21 mouse cellular contexts compared by ENCODE assay signal in genomic region chr7:127802313-127802712, GRCm38 (mm10). TPM values are rescaled to one million over a fixed set of nuclear protein-coding genes. Genes with fewer than 3 reads are reported as not detected.
A peak's percentile ranks its signal among the peaks of the same experiment; 100 is the strongest.
DNase-seq lines count a peak whose midpoint lies in the region; TF ChIP-seq lines count a peak whose summit lies in the region.
"Had no signal": no experiment of that assay in that cellular context is flagged by ENCODE, and none has a peak within 500 bp of the region (broad histone marks: within the 10 kb centered on the region; RNA-seq: fewer than 3 reads in every experiment).

No protein-coding gene starts in this region.

- DNase-seq in left cerebral cortex, adult 2 months (ENCODE audit: extremely low spot score in 1 of 2, low spot score in 2 of 2) = no peak
- DNase-seq in left cerebral cortex, postnatal 14 days (ENCODE audit: low spot score in 2 of 2) = no peak
- peak; percentile 96 for DNase-seq in brain, adult 2 months (ENCODE audit: low read depth, low spot score)
- peak; percentile 79 for DNase-seq in cerebellum, adult 11 months
- peak; percentile 85 to 91 for DNase-seq in cerebellum, postnatal 14 days
- DNase-seq in gastrocnemius, postnatal 25 days = no peak
- DNase-seq in Muller cell, postnatal 12 days (ENCODE audit: inconsistent ontology term) = no peak
- DNase-seq: adrenal gland, postnatal 36 days; heart, adult 11 months; kidney, adult 2 months; kidney, postnatal 14 days; left cerebral cortex, postnatal 4 days; lung, postnatal 14 days; right cerebral cortex, adult 18-20 months; thymus, adult 18-20 months had no signal

- peak overlapping the region; percentile 78 for H3K27ac ChIP-seq in left cerebral cortex, adult 2 months
- H3K27ac ChIP-seq: embryonic facial prominence, embryonic 10.5 days; forebrain, embryonic 13.5 days; heart, embryonic 15.5 days; midbrain, embryonic 10.5 days had no signal

- intact Hi-C loops in left cerebral cortex, adult 2 months (cut with DNase I) = no loop called here
- intact Hi-C loops in left cerebral cortex, postnatal 14 days (cut with DNase I) = no loop called here

- H3K4me3 ChIP-seq in left cerebral cortex, adult 2 months = no peak overlapping the region
- H3K4me3 ChIP-seq: embryonic facial prominence, embryonic 10.5 days; forebrain, embryonic 13.5 days; heart, embryonic 15.5 days; midbrain, embryonic 10.5 days; myocyte had no signal

- TF ChIP-seq CTCF in left cerebral cortex, adult 2 months (IDR thresholded peaks at IDR 0.05) = no peak

RNA-seq across cellular contexts. Expression of gene Hsd3b7, which starts 1.9 kb away (rescaled TPM):
- total RNA-seq in left cerebral cortex, adult 2 months (2021) = 1 to 10 TPM; 4.2 to 4.5 TPM
- 1 to 10 TPM; 4.8 to 6.0 TPM for total RNA-seq in left cerebral cortex, postnatal 14 days (2021)
- 1 to 10 TPM; 4.4 to 9.1 TPM for total RNA-seq in gastrocnemius, postnatal 25 days (2021)

RNA-seq across cellular contexts. Expression of gene Gm49388, which starts 16.9 kb away (rescaled TPM):
- 1 to 10 TPM; 4.2 to 4.3 TPM for total RNA-seq in left cerebral cortex, adult 2 months (2021)
- 1 to 10 TPM; 1.7 TPM for total RNA-seq in left cerebral cortex, postnatal 14 days (2021)
- total RNA-seq in gastrocnemius, postnatal 25 days (2021) = 1 to 10 TPM; 2.4 to 2.5 TPM
- total RNA-seq: hematopoietic stem cell, adult 5-6 weeks had no signal

RNA-seq across cellular contexts. Expression of gene Stx4a, which starts 21.8 kb away (rescaled TPM):
- 10 to 100 TPM; 85.7 to 98.9 TPM for total RNA-seq in left cerebral cortex, adult 2 months (2021)
- 10 to 100 TPM; 50.3 to 55.3 TPM for total RNA-seq in left cerebral cortex, postnatal 14 days (2021)
- total RNA-seq in gastrocnemius, postnatal 25 days (2021) = 10 to 100 TPM; 46.4 to 47.2 TPM

RNA-seq across cellular contexts. Expression of gene Stx1b, which starts 22.0 kb away (rescaled TPM):
- total RNA-seq in left cerebral cortex, adult 2 months (2021) = 100 to 1,000 TPM; 449 to 456 TPM
- 100 to 1,000 TPM; 401 to 404 TPM for total RNA-seq in left cerebral cortex, postnatal 14 days (2021)
- 1 to 10 TPM in 1 of 2 experiments, under 1 TPM in 1; 0.64 to 1.2 TPM for total RNA-seq in gastrocnemius, postnatal 25 days (2021)

RNA-seq across cellular contexts. Expression of gene Setd1a, which starts 25.8 kb away (rescaled TPM):
- total RNA-seq in left cerebral cortex, adult 2 months (2021) = 10 to 100 TPM; 48.8 to 55.2 TPM
- total RNA-seq in left cerebral cortex, postnatal 14 days (2021) = 10 to 100 TPM; 43.3 to 44.9 TPM
- 10 to 100 TPM; 15.0 to 15.4 TPM for total RNA-seq in gastrocnemius, postnatal 25 days (2021)

Comparison
In these comparisons a context has a peak if more than half of its experiments do, and no peak if none do; other contexts are left out.
1. DNase-seq: peak in brain, adult 2 months (single experiment), cerebellum, adult 11 months (single experiment) and cerebellum, postnatal 14 days (2 of 2); none in left cerebral cortex, adult 2 months (0 of 2), left cerebral cortex, postnatal 14 days (0 of 2), gastrocnemius, postnatal 25 days (single experiment) and Muller cell, postnatal 12 days (single experiment).